Mouse (Mus musculus): Measurements from ENCODE around the gene Cyb5rl. TPM values are rescaled to one million over a fixed set of nuclear protein-coding genes. Genes with fewer than 3 reads are reported as not detected.

The Cyb5rl gene
- polyA plus RNA-seq, 1 experiment from 2014 or later, result 5.2 TPM

DNA sequence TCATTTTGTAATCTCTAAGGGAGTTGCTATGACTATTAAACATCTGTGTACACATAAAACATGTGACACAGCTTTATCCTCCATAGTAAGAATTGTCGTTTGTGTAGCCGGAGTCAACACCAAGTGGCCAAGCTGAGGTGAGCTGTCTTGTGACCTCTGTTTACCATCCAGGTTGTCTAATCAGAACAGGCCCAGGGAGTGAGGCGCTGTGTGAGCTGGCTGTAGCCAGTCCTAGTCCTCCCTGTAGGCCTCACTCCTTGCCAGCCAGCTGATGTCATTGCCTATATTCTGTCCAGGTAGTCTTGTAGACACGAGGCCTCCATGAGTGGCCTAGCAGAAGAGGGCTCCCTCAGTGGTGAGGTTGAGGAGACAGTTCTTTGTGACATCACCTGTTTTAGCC lies 31.1 kb upstream of the Cyb5rl start:
- Histone ChIP-seq H3K36me3 (ENCODE audit: control insufficient read depth, insufficient read depth) (peaks cover 27% of the 10 kb centered on the region), H3K4me1 (ENCODE audit: control insufficient read depth, insufficient read depth, low read length) (peaks cover 9% of the 10 kb centered on the region), H3K27me3 (ENCODE audit: control insufficient read depth, insufficient read depth, low read length) (no peaks in the 10 kb centered on the region), H3K4me2 (ENCODE audit: low read depth, low read length) (no peak overlapping the region), H3K9ac (ENCODE audit: low read length) (no peak overlapping the region), H3K4me3 (ENCODE audit: low read length) (no peak overlapping the region), H3K9me3 (replicated peaks; ENCODE audit: control insufficient read depth, low read length) (no peaks in the 10 kb centered on the region), H3K27ac (ENCODE audit: low read length) (no peak overlapping the region)
- 82% methylated on average over 4 of the region's 4 CpGs for WGBS
- no peak for ATAC-seq (replicated peaks; ENCODE audit: extremely low read depth, insufficient read depth, low FRiP score)

DNA sequence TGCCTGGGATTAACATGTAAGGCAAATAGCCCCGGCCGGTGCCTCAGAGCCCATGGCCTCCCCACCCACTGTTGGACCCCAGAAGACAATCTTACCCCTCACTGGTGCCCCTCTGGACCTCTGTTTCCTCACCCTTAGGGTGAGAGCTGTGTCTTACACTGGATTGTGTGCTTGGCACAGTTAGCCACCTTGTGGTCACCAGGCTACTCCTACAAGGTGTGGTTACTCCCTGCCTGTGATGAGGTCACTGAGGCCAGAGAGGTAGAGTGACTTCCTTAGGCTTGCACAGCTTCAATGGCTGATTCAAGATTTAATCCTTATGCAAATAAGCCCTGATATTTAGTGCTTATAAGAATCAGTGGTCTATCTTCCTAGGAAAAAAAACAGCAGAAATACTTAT lies 29.8 kb upstream of the Cyb5rl start:
- H3K27ac ChIP-seq (ENCODE audit: low read length), result no peak overlapping the region
- peaks cover 26% of the 10 kb centered on the region for H3K36me3 ChIP-seq (ENCODE audit: control insufficient read depth, insufficient read depth)
- H3K9ac ChIP-seq (ENCODE audit: low read length), result no peak overlapping the region
- H3K4me2 ChIP-seq (ENCODE audit: low read depth, low read length), result no peak overlapping the region
- H3K27me3 ChIP-seq (ENCODE audit: control insufficient read depth, insufficient read depth, low read length), result no peaks in the 10 kb centered on the region
- ATAC-seq (replicated peaks; ENCODE audit: extremely low read depth, insufficient read depth, low FRiP score), result no peak
- no peaks in the 10 kb centered on the region for H3K9me3 ChIP-seq (replicated peaks; ENCODE audit: control insufficient read depth, low read length)
- H3K4me1 ChIP-seq (ENCODE audit: control insufficient read depth, insufficient read depth, low read length), result peaks cover 9% of the 10 kb centered on the region
- WGBS, result 90% methylated on average over 2 of the region's 2 CpGs
- H3K4me3 ChIP-seq (ENCODE audit: low read length), result no peak overlapping the region

DNA sequence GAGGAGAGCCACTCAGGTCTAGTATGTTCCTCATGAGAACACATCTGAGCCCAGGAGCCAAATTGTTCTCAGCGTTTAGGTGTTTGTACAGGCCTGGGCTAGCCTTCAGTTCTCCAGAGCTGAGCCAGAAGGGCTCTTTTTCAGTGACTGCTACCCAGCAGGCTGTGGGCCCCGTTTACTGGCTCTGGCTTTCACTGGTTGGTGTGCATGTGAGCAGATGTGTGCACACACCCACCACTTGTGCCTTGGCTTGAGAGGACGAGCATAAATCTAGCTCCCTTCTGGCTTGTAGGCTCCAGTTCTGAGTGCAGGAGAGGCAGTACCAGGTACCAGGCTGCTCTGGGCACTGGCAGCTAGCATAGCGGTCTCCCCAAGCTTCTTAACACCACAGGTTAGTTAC lies 28.5 kb upstream of the Cyb5rl start:
- peaks cover 28% of the 10 kb centered on the region for H3K36me3 ChIP-seq (ENCODE audit: control insufficient read depth, insufficient read depth)
- no peak overlapping the region for H3K4me2 ChIP-seq (ENCODE audit: low read depth, low read length)
- no peak overlapping the region for H3K27ac ChIP-seq (ENCODE audit: low read length)
- H3K4me1 ChIP-seq (ENCODE audit: control insufficient read depth, insufficient read depth, low read length), result peaks cover 9% of the 10 kb centered on the region
- 76% methylated on average over 4 of the region's 4 CpGs for WGBS
- no peak overlapping the region for H3K9ac ChIP-seq (ENCODE audit: low read length)
- H3K4me3 ChIP-seq (ENCODE audit: low read length), result no peak overlapping the region
- H3K9me3 ChIP-seq (replicated peaks; ENCODE audit: control insufficient read depth, low read length), result no peaks in the 10 kb centered on the region
- ATAC-seq (replicated peaks; ENCODE audit: extremely low read depth, insufficient read depth, low FRiP score), result no peak
- H3K27me3 ChIP-seq (ENCODE audit: control insufficient read depth, insufficient read depth, low read length), result no peaks in the 10 kb centered on the region

DNA sequence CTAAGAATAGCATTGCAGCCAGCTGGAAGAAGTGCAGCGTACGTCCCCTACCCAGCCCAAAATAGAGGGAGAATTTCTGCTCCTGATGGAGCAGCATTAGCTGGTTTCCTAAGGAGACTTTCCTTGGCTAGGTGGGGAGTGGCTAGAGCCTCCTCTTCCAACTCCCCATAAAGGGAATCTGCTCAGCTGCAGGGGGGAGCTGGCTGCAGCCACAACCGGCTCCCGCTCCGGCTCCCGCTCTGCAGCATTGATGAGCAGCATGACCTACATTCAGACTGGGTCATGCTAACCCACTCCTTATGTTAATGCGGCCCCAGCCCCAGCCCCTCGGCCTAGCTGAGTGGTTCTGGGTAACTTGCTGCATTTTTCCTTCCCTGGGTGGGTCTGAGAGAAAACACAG lies 27.5 kb upstream of the Cyb5rl start:
- WGBS, result 62% methylated on average over 8 of the region's 8 CpGs
- no peak overlapping the region for H3K4me2 ChIP-seq (ENCODE audit: low read depth, low read length)
- no peaks in the 10 kb centered on the region for H3K27me3 ChIP-seq (ENCODE audit: control insufficient read depth, insufficient read depth, low read length)
- H3K27ac ChIP-seq (ENCODE audit: low read length), result no peak overlapping the region; the same call in 1 of the 2 replicates
- no peak for ATAC-seq (replicated peaks; ENCODE audit: extremely low read depth, insufficient read depth, low FRiP score)
- H3K4me1 ChIP-seq (ENCODE audit: control insufficient read depth, insufficient read depth, low read length), result peaks cover 9% of the 10 kb centered on the region
- H3K9ac ChIP-seq (ENCODE audit: low read length), result no peak overlapping the region
- H3K4me3 ChIP-seq (ENCODE audit: low read length), result no peak overlapping the region
- H3K9me3 ChIP-seq (replicated peaks; ENCODE audit: control insufficient read depth, low read length), result no peaks in the 10 kb centered on the region
- peaks cover 32% of the 10 kb centered on the region for H3K36me3 ChIP-seq (ENCODE audit: control insufficient read depth, insufficient read depth)

DNA sequence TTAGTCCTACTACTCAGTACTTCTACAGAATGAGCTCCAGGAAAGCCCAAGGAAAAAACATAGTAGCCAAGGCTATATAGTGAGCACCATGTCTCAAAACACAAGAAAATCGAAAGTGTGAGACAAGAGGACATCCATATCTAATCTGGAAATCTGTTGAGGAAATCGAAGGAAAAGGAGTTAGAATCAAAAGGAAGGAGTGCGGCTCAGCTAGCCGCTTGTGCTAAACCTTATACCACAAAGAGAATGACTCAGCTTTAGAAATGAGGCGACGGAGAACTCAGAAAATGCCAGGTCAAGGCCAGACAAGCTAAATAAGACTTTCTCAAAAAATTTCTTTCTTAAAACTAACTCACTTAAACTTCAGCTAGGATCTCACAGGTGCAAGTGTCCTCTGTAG lies 24.5 kb upstream of the Cyb5rl start:
- Histone ChIP-seq H3K4me2 (ENCODE audit: low read depth, low read length) (no peak overlapping the region), H3K27me3 (ENCODE audit: control insufficient read depth, insufficient read depth, low read length) (no peaks in the 10 kb centered on the region), H3K9ac (ENCODE audit: low read length) (no peak overlapping the region), H3K4me1 (ENCODE audit: control insufficient read depth, insufficient read depth, low read length) (peaks cover 9% of the 10 kb centered on the region), H3K36me3 (ENCODE audit: control insufficient read depth, insufficient read depth) (peaks cover 41% of the 10 kb centered on the region), H3K4me3 (ENCODE audit: low read length) (no peak overlapping the region), H3K27ac (ENCODE audit: low read length) (no peak overlapping the region), H3K9me3 (replicated peaks; ENCODE audit: control insufficient read depth, low read length) (no peaks in the 10 kb centered on the region)
- ATAC-seq (replicated peaks; ENCODE audit: extremely low read depth, insufficient read depth, low FRiP score), result no peak
- WGBS, result 88% methylated on average over 6 of the region's 6 CpGs

DNA sequence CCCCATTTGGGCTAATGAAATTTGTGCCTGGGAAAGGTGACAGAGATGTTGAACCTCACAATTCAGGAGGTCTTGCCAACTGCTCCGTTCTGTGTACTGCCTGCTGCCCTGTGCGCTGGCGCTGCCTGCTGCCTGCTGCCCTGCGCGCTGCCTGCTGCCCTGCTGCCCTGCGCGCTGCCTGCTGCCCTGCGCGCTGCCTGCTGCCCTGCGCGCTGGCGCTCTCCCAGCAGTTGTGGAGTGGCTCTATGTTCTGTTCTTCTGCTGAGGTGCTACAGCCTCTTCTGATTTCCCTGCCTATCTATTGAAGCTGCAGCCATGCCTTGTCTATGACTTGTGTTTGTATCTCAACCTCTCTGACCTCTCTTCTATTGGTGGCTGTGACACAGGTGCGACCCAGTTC lies 21.6 kb upstream of the Cyb5rl start:
- Histone ChIP-seq H3K4me2 (ENCODE audit: low read depth, low read length) (no peak overlapping the region), H3K27me3 (ENCODE audit: control insufficient read depth, insufficient read depth, low read length) (no peaks in the 10 kb centered on the region), H3K27ac (ENCODE audit: low read length) (no peak overlapping the region), H3K4me1 (ENCODE audit: control insufficient read depth, insufficient read depth, low read length) (no peaks in the 10 kb centered on the region), H3K9ac (ENCODE audit: low read length) (no peak overlapping the region), H3K9me3 (replicated peaks; ENCODE audit: control insufficient read depth, low read length) (no peaks in the 10 kb centered on the region), H3K4me3 (ENCODE audit: low read length) (no peak overlapping the region), H3K36me3 (ENCODE audit: control insufficient read depth, insufficient read depth) (peaks cover 31% of the 10 kb centered on the region)
- WGBS, result 97% methylated on average over 13 of the region's 13 CpGs
- ATAC-seq (replicated peaks; ENCODE audit: extremely low read depth, insufficient read depth, low FRiP score), result no peak

DNA sequence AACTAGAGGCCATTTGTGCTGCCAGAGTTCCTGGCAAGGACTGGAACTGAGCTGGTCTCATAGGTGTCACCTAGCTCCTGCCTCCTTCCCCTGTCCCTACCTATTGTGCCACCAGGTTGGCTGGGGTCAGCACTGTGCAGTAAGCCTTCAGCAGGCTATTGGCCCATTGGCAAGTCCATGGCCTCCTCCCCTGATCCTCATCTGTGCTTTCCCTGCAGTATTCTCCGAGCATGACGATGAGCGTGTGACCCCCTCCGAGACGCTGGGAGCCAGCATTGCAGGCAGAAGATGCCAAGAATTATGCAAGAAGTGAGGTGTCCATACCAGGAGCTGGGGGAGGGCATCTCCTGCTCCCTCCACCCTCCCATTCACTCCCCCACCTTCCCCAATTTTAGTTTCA lies 19.0 kb upstream of the Cyb5rl start:
- ATAC-seq (replicated peaks; ENCODE audit: extremely low read depth, insufficient read depth, low FRiP score), result no peak
- Histone ChIP-seq H3K27me3 (ENCODE audit: control insufficient read depth, insufficient read depth, low read length) (no peaks in the 10 kb centered on the region), H3K9ac (ENCODE audit: low read length) (no peak overlapping the region), H3K4me1 (ENCODE audit: control insufficient read depth, insufficient read depth, low read length) (no peaks in the 10 kb centered on the region), H3K4me2 (ENCODE audit: low read depth, low read length) (no peak overlapping the region), H3K36me3 (ENCODE audit: control insufficient read depth, insufficient read depth) (peaks cover 22% of the 10 kb centered on the region), H3K9me3 (replicated peaks; ENCODE audit: control insufficient read depth, low read length) (no peaks in the 10 kb centered on the region), H3K27ac (ENCODE audit: low read length) (no peak overlapping the region), H3K4me3 (ENCODE audit: low read length) (no peak overlapping the region)
- 85% methylated on average over 5 of the region's 5 CpGs for WGBS

DNA sequence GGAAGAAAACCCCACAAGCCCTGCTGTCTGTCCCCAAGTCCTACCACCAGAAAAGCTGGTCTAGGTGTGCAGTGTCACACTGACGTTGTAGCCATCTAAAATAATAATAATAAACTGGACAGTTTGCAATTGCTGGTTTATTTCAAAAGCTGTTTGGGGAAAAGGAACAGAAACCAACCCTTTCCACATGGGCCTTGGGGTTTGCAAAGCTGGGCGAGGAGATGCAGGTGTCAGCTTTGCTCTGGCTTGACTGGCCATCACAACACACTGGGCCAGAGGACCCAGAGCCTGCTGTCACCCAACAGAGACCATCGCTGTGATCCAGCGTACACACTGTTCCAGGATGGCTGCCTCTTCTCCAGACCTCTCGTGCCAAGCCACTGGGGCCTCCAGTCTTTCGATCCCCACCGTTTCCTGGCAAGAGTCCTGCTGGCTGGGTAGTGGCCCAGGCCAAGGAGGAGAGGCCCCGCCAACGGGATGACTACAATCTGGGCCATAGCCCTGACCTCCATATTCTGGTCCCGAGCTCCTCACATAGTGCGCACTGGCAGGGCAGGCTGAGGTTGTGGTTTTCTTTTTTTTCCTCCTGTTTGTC lies 18.1 kb upstream of the Cyb5rl start:
- H3K27me3 ChIP-seq (ENCODE audit: control insufficient read depth, insufficient read depth, low read length), result no peaks in the 10 kb centered on the region
- H3K9ac ChIP-seq (ENCODE audit: low read length), result no peak overlapping the region
- WGBS, result 92% methylated on average over 11 of the region's 11 CpGs
- H3K27ac ChIP-seq (ENCODE audit: low read length), result no peak overlapping the region
- no peaks in the 10 kb centered on the region for H3K4me1 ChIP-seq (ENCODE audit: control insufficient read depth, insufficient read depth, low read length)
- ATAC-seq (replicated peaks; ENCODE audit: extremely low read depth, insufficient read depth, low FRiP score), result no peak
- H3K9me3 ChIP-seq (replicated peaks; ENCODE audit: control insufficient read depth, low read length), result no peaks in the 10 kb centered on the region
- H3K4me3 ChIP-seq (ENCODE audit: low read length), result no peak overlapping the region
- H3K36me3 ChIP-seq (ENCODE audit: control insufficient read depth, insufficient read depth), result peaks cover 18% of the 10 kb centered on the region
- no peak overlapping the region for H3K4me2 ChIP-seq (ENCODE audit: low read depth, low read length)

DNA sequence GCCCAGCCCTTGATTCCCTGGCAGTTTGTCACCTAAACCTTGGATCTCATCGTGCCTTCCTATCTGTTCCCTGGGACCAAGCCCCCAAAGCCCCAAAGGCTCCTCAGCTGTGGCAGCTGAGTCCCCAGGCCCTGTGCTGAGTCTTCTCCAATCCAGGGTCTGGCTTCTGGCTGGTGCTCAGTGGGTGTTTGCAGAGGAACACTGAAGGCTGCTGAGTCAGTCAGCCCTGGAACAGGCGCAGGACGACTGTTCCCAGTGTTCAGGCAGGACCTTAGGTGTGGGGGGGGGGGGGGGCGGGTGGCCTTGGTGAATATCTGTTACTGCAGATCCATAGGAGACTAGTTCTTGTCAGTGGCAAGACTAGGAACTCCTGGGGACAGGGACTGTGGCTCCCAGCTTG lies 14.9 kb upstream of the Cyb5rl start:
- WGBS, result 47% methylated on average over 4 of the region's 4 CpGs
- no peak for ATAC-seq (replicated peaks; ENCODE audit: extremely low read depth, insufficient read depth, low FRiP score)
- peaks cover 9% of the 10 kb centered on the region; the same call in 1 of the 2 replicates for H3K36me3 ChIP-seq (ENCODE audit: control insufficient read depth, insufficient read depth)

More for the DNA sequence above, 14.9 kb upstream of the Cyb5rl start:
- no peaks in the 10 kb centered on the region for H3K4me1 ChIP-seq (ENCODE audit: control insufficient read depth, insufficient read depth, low read length)
- H3K27me3 ChIP-seq (ENCODE audit: control insufficient read depth, insufficient read depth, low read length), result no peaks in the 10 kb centered on the region
- H3K4me2 ChIP-seq (ENCODE audit: low read depth, low read length), result no peak overlapping the region
- H3K9me3 ChIP-seq (replicated peaks; ENCODE audit: control insufficient read depth, low read length), result no peaks in the 10 kb centered on the region
- no peak overlapping the region for H3K9ac ChIP-seq (ENCODE audit: low read length)
- no peak overlapping the region for H3K27ac ChIP-seq (ENCODE audit: low read length)
- H3K4me3 ChIP-seq (ENCODE audit: low read length), result no peak overlapping the region

Data from heart, embryonic 16.5 days (tissue).